Mouse (Mus musculus) CD8-positive naive resting alpha-beta T cell, adult 2 months (primary cell): ENCODE results near the gene Enox1.

Experiments used
- DNase-seq, 2 experiments: peaks; one replicate each; pipeline ENCODE4 v3.0.0; 2022; ENCODE audit warnings: low read depth in 2 of 2, low spot score in 2 of 2

Enox1 gene

DNA sequence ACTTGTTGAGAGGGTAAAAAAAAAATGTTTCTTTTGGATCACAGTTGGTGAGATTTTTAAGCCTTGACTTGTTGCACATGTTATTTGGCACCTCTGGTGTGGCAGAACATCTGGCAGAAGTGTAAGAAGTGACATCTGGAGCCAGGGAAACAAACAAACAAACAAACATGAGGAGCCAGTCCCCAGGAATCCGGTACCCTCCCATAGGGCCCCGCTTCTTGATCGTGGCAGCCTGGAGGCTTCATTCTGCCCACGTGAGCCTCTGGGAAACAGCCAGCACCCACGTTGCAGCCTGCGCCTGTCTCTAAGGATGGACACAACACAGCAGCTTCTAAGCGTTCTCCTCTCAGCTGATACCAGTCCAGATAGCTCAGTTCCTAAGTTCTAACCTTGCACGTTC, 211.8 kb downstream of the Enox1 start:
- no peak for DNase-seq

DNA sequence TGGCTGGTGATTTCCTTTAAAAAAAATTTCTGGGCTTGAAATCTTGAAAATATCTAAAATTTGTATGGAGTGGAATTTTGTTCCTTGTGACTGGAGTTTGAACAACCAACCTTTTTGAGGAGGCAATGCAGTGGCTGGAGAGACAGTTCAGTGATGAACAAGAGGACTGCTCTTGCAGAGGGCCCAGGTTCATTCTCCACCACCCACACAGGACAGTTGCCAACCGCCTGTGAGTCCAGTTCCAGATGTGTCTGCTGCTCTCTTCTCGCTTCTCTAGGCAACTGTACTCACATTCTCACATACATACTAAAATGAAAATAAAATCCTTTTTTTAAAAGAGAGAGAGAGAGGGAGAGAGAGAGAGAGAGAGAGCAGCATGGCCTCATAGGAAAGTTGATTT, 212.5 kb downstream of the Enox1 start:
- no peak for DNase-seq

- DNase-seq = no peak
Measured at GRCm38 (mm10) chr14:77370521-77370920, 214.0 kb downstream of the Enox1 start.

DNA sequence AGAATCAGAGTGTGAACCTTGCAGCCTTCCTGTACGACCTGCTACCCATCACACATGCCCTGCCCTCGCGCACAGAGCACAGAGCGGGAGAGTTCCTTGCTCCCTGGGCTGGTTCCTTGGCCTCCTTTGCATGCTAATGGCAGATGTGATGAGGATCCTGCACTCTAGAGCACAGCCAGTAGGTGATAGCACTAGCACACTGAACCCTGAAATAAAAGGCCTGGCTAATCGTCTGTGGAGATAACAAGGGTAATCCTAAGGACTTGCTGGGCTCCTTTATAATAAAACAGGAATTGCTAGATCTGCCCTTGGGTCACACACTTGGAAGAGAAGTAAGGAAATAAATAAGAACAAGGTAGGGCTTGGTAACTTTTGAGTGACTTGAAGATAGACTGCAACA, 215.4 kb downstream of the Enox1 start:
- no peak for DNase-seq

DNA sequence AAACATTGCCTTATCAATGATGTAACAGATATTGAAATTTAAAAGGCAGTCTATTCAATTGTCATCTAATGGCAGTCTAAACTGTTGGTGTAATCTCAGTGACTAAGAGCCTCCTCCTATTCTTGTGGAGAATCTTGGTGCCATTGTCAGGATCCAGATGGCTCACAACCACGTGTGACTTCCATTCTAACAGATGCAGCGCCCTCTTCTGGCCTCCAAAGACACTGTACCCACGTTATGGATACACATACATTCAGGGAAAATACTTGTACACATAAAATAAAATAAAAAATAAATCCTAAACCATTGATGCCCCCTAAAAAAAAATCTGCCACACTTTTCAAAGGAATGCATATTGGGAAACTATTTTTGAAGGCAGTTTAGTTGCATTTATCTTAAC, 216.6 kb downstream of the Enox1 start:
- DNase-seq = no peak

- DNase-seq = no peak
Measured at GRCm38 (mm10) chr14:77375054-77375453, 218.5 kb downstream of the Enox1 start.

GRCm38 (mm10) chr14:77375618-77376017, 219.1 kb downstream of the Enox1 start:
- DNase-seq = no peak

- no peak for DNase-seq
Measured at GRCm38 (mm10) chr14:77376731-77377130, 220.2 kb downstream of the Enox1 start.

DNA sequence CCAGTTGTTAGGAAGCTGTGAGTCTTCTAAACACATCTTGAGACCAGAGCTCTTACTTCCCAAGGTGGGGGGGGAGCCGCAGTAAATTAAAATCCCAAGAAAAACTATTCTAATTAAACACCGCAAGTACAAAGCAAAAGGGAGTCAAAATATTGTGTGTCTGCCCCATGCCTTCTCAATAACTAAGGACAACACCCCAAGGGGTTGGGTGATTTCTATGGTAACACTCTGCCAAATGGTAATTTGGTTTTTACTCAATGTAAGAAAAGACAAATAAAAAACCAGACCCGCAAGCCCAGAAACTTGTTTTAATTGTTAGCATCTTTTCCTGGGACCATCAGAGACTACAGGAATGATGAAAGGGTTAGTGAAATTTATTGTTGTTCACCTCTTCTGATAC, 220.9 kb downstream of the Enox1 start:
- no peak for DNase-seq

- DNase-seq = no peak
Measured at GRCm38 (mm10) chr14:77377873-77378272, 221.3 kb downstream of the Enox1 start.

- DNase-seq = no peak
Measured at GRCm38 (mm10) chr14:77381532-77381931, 225.0 kb downstream of the Enox1 start.

DNA sequence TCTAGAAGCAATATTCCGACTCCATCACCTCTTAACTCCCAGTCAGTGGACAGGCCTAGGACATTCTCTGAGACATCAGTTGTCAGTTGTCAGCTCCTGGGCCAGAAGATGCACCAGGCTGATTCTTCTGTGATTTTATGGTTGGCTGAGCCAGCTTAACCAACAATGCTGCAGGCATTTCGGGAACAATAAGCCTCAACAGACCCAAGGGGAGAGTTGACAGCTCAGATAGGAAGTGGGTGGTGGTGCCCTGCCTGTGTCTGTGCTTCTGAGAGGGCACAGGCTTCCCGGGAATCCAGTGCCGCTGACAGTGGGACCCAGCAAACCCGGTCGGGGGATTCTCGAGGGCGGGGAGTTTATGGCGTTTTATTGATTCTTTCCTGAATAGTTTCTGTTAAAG, 229.1 kb downstream of the Enox1 start:
- DNase-seq = no peak

- DNase-seq = no peak
Measured at GRCm38 (mm10) chr14:77387877-77388276, 231.3 kb downstream of the Enox1 start.

GRCm38 (mm10) chr14:77389276-77389675, 232.7 kb downstream of the Enox1 start:
- DNase-seq = no peak

DNA sequence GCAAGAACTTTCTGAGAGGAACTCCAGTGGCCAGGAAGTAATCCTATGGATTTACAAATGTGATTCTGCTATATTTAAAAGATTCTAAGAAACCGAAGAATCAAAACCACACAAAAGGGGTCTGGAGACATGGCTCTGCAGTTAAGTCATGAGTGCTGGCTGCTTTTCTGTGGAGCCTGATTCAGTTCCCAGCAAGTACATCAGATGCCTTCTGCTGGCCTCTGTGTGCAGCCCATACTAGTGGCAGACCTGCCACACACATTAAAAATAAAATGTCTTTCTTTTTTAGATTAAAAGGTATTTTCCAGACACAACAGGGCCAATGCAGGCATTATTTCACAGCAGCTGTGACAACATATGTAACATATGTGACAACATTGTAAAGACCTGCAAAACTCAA, 235.9 kb downstream of the Enox1 start:
- no peak for DNase-seq

DNA sequence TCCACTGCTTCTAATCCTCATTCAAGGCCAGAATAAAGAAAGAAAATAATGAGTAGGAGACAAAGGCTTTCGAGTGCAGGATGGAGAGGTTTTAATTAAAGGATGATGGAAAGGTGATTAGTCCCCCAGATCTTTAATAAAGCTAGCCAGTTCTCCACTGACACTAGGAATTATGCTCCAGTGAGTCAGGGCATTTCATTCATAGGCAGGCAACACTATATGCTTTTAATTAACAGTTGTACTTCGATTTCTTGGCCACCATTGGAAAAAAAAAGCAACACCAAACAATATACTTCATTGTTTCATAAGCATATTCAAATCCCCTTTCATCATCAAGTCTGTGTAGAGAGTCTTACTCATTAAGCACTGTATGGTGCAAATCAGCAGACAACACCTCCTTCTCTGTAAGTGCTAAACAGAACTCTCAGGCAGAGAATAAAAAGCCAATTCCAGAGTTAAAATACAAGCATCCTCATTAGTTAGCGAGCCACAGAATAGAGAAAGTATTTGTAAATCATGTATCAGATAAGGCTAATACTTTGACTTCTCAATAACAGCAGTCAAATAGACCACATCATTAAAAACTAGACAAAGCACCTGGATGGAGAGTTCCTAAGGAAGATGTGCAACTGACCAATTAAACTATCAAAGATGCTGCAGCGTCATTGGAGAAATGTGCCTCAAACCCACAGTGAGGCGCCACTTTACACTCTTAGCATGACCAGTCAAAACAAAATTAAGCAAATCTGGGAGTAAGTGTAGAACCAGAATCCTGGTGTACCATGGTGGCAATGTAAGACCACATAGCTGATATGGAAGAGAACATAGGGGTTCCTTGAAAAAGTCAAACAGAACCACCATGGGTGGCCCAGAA, 249.9 kb downstream of the Enox1 start:
- DNase-seq = no peak

- no peak for DNase-seq
Measured at GRCm38 (mm10) chr14:77409271-77409940, 252.8 kb downstream of the Enox1 start.

DNA sequence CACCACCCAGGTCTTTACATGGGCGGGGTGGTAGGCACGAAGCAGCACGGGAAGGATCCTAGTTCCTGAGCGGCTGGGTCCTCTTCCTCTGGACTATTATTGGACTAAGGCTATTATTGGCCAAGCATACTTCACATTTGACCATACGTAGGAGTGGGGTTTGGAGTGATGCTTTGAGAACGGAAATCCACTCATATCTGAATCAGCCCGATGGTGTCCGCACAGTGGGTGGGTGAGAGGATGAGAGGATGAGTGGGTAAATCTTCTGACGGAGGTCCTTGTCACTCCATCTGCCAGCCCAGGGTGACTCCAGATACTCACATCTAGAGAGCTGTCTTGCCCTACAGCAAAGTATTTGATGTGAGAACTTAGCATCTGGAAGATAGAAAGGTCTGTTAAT, 253.8 kb downstream of the Enox1 start:
- DNase-seq = no peak

GRCm38 (mm10) chr14:77413106-77413505, 256.5 kb downstream of the Enox1 start:
- no peak for DNase-seq

DNA sequence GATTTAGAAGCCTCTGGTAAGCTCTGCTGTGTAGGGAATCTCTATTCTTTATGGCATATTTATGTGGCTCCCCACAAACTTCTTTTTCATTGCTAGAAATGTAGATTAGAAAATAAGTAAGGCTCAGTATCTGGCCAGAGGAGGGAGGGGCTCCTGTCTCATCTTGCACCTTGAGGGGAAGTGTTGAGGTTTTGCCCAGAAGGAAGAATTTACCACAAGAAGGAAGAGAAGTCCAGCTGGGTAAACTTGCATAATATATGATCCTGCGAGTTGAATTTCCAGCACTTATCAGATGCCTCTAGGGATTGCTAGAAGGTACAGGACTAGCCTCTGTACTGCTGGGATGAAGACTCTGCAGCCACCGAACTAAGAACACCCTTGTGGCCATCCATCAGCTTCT, 259.8 kb downstream of the Enox1 start:
- no peak for DNase-seq

- no peak for DNase-seq
Measured at GRCm38 (mm10) chr14:77421031-77421430, 264.5 kb downstream of the Enox1 start.

- no peak for DNase-seq
Measured at GRCm38 (mm10) chr14:77423194-77423593, 266.6 kb downstream of the Enox1 start.

DNA sequence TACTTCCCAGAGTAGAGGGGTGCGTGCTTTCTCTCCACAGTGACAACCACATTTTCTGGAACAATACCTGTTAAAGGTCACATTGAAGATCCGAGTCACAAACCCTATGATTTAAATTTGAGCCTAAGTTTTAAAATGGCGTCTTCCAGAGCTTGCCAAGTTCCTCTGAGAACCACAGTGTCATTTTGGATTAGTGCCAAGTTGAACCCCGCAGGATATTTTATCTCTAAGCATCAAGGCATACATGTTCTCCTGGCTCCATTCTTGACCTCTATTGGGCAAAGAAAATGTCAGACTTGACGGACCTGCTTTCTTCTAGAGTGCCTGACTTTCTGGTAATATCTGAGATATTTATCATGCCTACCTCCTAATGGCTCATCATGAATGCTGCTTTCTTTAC, 282.9 kb downstream of the Enox1 start:
- DNase-seq = no peak
